Comparison of ENCODE assay signal across 11 mouse cellular contexts in the genomic region with DNA sequence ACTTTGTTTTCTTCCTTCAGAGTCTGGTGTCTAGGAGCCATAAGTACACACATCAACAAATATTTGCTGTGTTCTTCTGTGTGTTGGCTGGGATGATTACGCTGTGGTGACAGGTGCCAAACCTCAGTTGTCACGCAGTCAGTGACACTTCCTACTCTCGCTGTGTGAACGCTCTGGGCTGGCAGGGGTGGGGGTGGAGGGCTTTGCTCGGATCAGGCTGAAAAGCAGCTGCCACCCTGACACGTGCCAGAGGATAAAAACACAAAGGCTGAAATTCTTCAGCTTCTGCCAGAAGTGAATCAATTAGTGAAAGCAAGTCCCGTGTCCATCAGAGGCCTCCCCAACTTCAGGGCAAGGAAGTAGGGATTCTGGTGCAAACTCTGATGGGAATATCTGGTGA. TPM values are rescaled to one million over a fixed set of nuclear protein-coding genes. Genes with fewer than 3 reads are reported as not detected.
DNase-seq lines count a peak whose midpoint lies in the region; ATAC-seq and TF ChIP-seq lines count a peak whose summit lies in the region.
"Had no signal": no experiment of that assay in that cellular context is flagged by ENCODE, and none has a peak within 500 bp of the region (broad histone marks: within the 10 kb centered on the region; RNA-seq: fewer than 3 reads in every experiment).

No protein-coding gene starts in this region.

- DNase-seq in limb, embryonic 14.5 days (ENCODE audit: low spot score): peak; percentile 25
- no peak for DNase-seq in limb, embryonic 10.5 days (ENCODE audit: low spot score)
- peak; percentile 62 for DNase-seq in brain, embryonic 14.5 days (ENCODE audit: low read depth)
- peak; percentile 93 for DNase-seq in thymus, postnatal 0 days (ENCODE audit: low spot score)
- no peak for DNase-seq in urinary bladder, postnatal 10 days (ENCODE audit: low spot score)
- no peak for DNase-seq in adrenal gland, postnatal 14 days
- DNase-seq in left cerebral cortex, adult 8-10 months (ENCODE audit: low spot score in 2 of 2): no peak
- DNase-seq: cerebellum, adult 11 months; kidney, adult 11 months had no signal

- H3K4me3 ChIP-seq in limb, embryonic 14.5 days (replicated peaks; ENCODE audit: low read length): no peak overlapping the region
- H3K4me3 ChIP-seq in limb, embryonic 10.5 days: no peak overlapping the region

- no peak overlapping the region for H3K9ac ChIP-seq in limb, embryonic 14.5 days (ENCODE audit: low read depth, low read length, severe bottlenecking)

- no peak overlapping the region for H3K4me2 ChIP-seq in limb, embryonic 14.5 days (replicated peaks; ENCODE audit: low read depth, low read length, severe bottlenecking)

- no peaks in the 10 kb centered on the region for H3K27me3 ChIP-seq in limb, embryonic 14.5 days (ENCODE audit: control insufficient read depth, insufficient read depth, low read length)
- H3K27me3 ChIP-seq in limb, embryonic 10.5 days (ENCODE audit: low read depth, poor library complexity, severe bottlenecking): no peaks in the 10 kb centered on the region
- H3K27me3 ChIP-seq: Patski had no signal

- peaks cover 11% of the 10 kb centered on the region for H3K4me1 ChIP-seq in limb, embryonic 14.5 days (ENCODE audit: control insufficient read depth, insufficient read depth, low read length)
- peaks cover 16% of the 10 kb centered on the region for H3K4me1 ChIP-seq in limb, embryonic 10.5 days

- H3K27ac ChIP-seq in limb, embryonic 14.5 days (replicated peaks; ENCODE audit: low read depth, low read length): no peak overlapping the region
- no peak overlapping the region for H3K27ac ChIP-seq in limb, embryonic 10.5 days

- no peak for TF ChIP-seq CTCF in brain, embryonic 14.5 days (IDR thresholded peaks at IDR 0.05; ENCODE audit: borderline replicate concordance, extremely low read depth, insufficient read depth, insufficient read length)

- TF ChIP-seq POLR2A in limb, embryonic 14.5 days (IDR thresholded peaks at IDR 0.05; ENCODE audit: borderline replicate concordance, extremely low read depth, insufficient read depth, insufficient read length): no peak
- no peak for TF ChIP-seq POLR2A in brain, embryonic 14.5 days (IDR thresholded peaks at IDR 0.05; ENCODE audit: borderline replicate concordance, extremely low read depth, insufficient read depth, insufficient read length, poor library complexity, severe bottlenecking)

- no peaks in the 10 kb centered on the region for H3K9me3 ChIP-seq in limb, embryonic 14.5 days (ENCODE audit: control insufficient read depth, low read length)
- H3K9me3 ChIP-seq in limb, embryonic 10.5 days (replicated peaks): no peaks in the 10 kb centered on the region

- WGBS in limb, embryonic 14.5 days: 56% methylated on average over 7 of the region's 7 CpGs
- WGBS in limb, embryonic 10.5 days: 59% methylated on average over 7 of the region's 7 CpGs

- ATAC-seq in limb, embryonic 14.5 days (ENCODE audit: low FRiP score, low read depth): no peak
- ATAC-seq in megakaryocyte, adult 5-6 weeks (ENCODE audit: poor library complexity, severe bottlenecking): peak; percentile 86
- ATAC-seq: Patski had no signal

- no peaks in the 10 kb centered on the region for H3K36me3 ChIP-seq in limb, embryonic 14.5 days (ENCODE audit: control insufficient read depth, insufficient read depth, low read length)
- no peaks in the 10 kb centered on the region for H3K36me3 ChIP-seq in limb, embryonic 10.5 days

RNA-seq across cellular contexts. Expression of gene Ets1, which starts 20.0 kb away (rescaled TPM):
- 21.3 and 23.6 TPM in 2 replicates for polyA plus RNA-seq in limb, embryonic 14.5 days (2012; rRNA removed)
- polyA plus RNA-seq in limb, embryonic 14.5 days (2014; fragmentation: Nextera tagmentation; extraction: Ambion mirVana): 34.3 and 38.8 TPM in 2 replicates
- polyA plus RNA-seq in limb, embryonic 10.5 days (2016; fragmentation: Nextera tagmentation; extraction: Ambion mirVana): 50.1 and 50.3 TPM in 2 replicates
- polyA plus RNA-seq in brain, embryonic 14.5 days (2012; rRNA removed): 10.6 and 15.8 TPM in 2 replicates
- total RNA-seq in megakaryocyte, adult 5-6 weeks (2015): 8.6 and 16.8 TPM in 2 replicates
- total RNA-seq in megakaryocyte, adult 5-6 weeks (2017): 29.5 and 33.1 TPM in 2 replicates
- 324 and 355 TPM in 2 replicates for polyA plus RNA-seq in thymus, postnatal 0 days (2015; fragmentation: Nextera tagmentation; extraction: Ambion mirVana)
- total RNA-seq in adrenal gland, postnatal 14 days (2021): 60.0 and 93.2 TPM in 2 replicates
- 10 to 100 TPM in 3 of 4 experiments, 1 to 10 TPM in 1; 9.7 to 11.3 (median 10.7) TPM for total RNA-seq in left cerebral cortex, adult 8-10 months (2022)

Comparison
In these comparisons a context has a peak if more than half of its experiments do, and no peak if none do; other contexts are left out.
1. DNase-seq: peak in limb, embryonic 14.5 days (single experiment), brain, embryonic 14.5 days (single experiment) and thymus, postnatal 0 days (single experiment); none in limb, embryonic 10.5 days (single experiment), urinary bladder, postnatal 10 days (single experiment), adrenal gland, postnatal 14 days (single experiment) and left cerebral cortex, adult 8-10 months (0 of 2).